Mouse (Mus musculus): ENCODE measurements around the gene Ddx25. TPM values are rescaled to one million over a fixed set of nuclear protein-coding genes. Genes with fewer than 3 reads are reported as not detected.

Ddx25 gene
- total and polyA plus RNA-seq, 3 experiments = 0.33 to 0.85 (median 0.44) TPM

GRCm38 (mm10) chr9:35535110-35535509 lies 23.2 kb downstream of the Ddx25 start:
- H3K79me2 ChIP-seq (replicated peaks; ENCODE audit: control insufficient read depth, extremely low read depth, insufficient read depth, poor library complexity, severe bottlenecking) = no peaks in the 10 kb centered on the region
- H3K4me2 ChIP-seq (ENCODE audit: insufficient read depth, low read depth, poor library complexity, severe bottlenecking) = no peak overlapping the region
- no peak overlapping the region for H3K4me3 ChIP-seq (replicated peaks in 1 of 3; ENCODE audit: low read depth in 2 of 3, low read length in 2 of 3, poor library complexity in 1 of 3)
- no peaks in the 10 kb centered on the region for H3K27me3 ChIP-seq (replicated peaks)
- no peaks in the 10 kb centered on the region for H3K36me3 ChIP-seq (replicated peaks in 1 of 2; ENCODE audit: control insufficient read depth in 1 of 2, insufficient read depth in 1 of 2, low read length in 1 of 2)
- peaks cover 6 to 32% of the 10 kb centered on the region in 2 experiments; a peak in 3 of 4 replicates for H3K4me1 ChIP-seq (ENCODE audit: control insufficient read depth in 1 of 2, insufficient read depth in 2 of 2)
- H3K9me3 ChIP-seq (replicated peaks; ENCODE audit: low read length) = no peaks in the 10 kb centered on the region
- dilution Hi-C loops (cut with MboI; ENCODE audit: extremely low pct_ligation_motif_present, extremely low pct_unique_long_range_greater_than_20kb, low sequenced_read_pairs) (loop anchor here (25.0 kb wide), 1 partner anchor 248 kb away; no protein-coding TSS in a partner anchor), in situ Hi-C loops (cut with MboI; ENCODE audit: low pct_ligation_motif_present, low pct_unique_long_range_greater_than_20kb, low sequenced_read_pairs) (loop anchor here (25.0 kb wide), 1 partner anchor 498 kb away; no protein-coding TSS in a partner anchor)
- H3K9ac ChIP-seq (ENCODE audit: insufficient read depth, low read depth) = no peak overlapping the region
- TF ChIP-seq SMC3 (IDR thresholded peaks at IDR 0.05; ENCODE audit: low read depth, low read length) (peak; percentile 85), MEF2A (IDR thresholded peaks at IDR 0.05; ENCODE audit: borderline replicate concordance, low read depth, low read length) (no peak), BHLHE40 (IDR thresholded peaks at IDR 0.05; ENCODE audit: low read depth, low read length) (no peak), CTCF (conservative IDR thresholded peaks at IDR 0.05 in 1 of 2, IDR thresholded peaks at IDR 0.05 in 1 of 2; ENCODE audit: low read depth in 2 of 2, low read length in 2 of 2) (peak; percentile 56 to 85), RAD21 (IDR thresholded peaks at IDR 0.05; ENCODE audit: low read depth, low read length) (peak; percentile 84), ZC3H11A (IDR thresholded peaks at IDR 0.05; ENCODE audit: low read depth, low read length) (peak; percentile 22), ZNF384 (IDR thresholded peaks at IDR 0.05; ENCODE audit: low read depth, low read length) (no peak)
- H3K27ac ChIP-seq (ENCODE audit: insufficient read depth, low read depth) = no peak overlapping the region
- peak; percentile 65 for DNase-seq (ENCODE audit: extremely low read depth)

- Histone ChIP-seq H3K9ac (ENCODE audit: insufficient read depth, low read depth) (no peak overlapping the region), H3K4me3 (replicated peaks in 1 of 3; ENCODE audit: low read depth in 2 of 3, low read length in 2 of 3, poor library complexity in 1 of 3) (no peak overlapping the region), H3K27me3 (replicated peaks) (no peaks in the 10 kb centered on the region), H3K9me3 (replicated peaks; ENCODE audit: low read length) (no peaks in the 10 kb centered on the region), H3K79me2 (replicated peaks; ENCODE audit: control insufficient read depth, extremely low read depth, insufficient read depth, poor library complexity, severe bottlenecking) (no peaks in the 10 kb centered on the region), H3K4me2 (ENCODE audit: insufficient read depth, low read depth, poor library complexity, severe bottlenecking) (no peak overlapping the region), H3K27ac (ENCODE audit: insufficient read depth, low read depth) (no peak overlapping the region), H3K4me1 (ENCODE audit: control insufficient read depth in 1 of 2, insufficient read depth in 2 of 2) (peaks cover 6 to 20% of the 10 kb centered on the region in 2 experiments; a peak in 3 of 4 replicates), H3K36me3 (replicated peaks in 1 of 2; ENCODE audit: control insufficient read depth in 1 of 2, insufficient read depth in 1 of 2, low read length in 1 of 2) (no peaks in the 10 kb centered on the region)
- dilution Hi-C loops (cut with MboI; ENCODE audit: extremely low pct_ligation_motif_present, extremely low pct_unique_long_range_greater_than_20kb, low sequenced_read_pairs) (loop anchor here (25.0 kb wide), 1 partner anchor 246 kb away; no protein-coding TSS in a partner anchor), in situ Hi-C loops (cut with MboI; ENCODE audit: low pct_ligation_motif_present, low pct_unique_long_range_greater_than_20kb, low sequenced_read_pairs) (loop anchor here (5.0 to 25.0 kb wide), 2 partner anchors 251 to 496 kb away; no protein-coding TSS in a partner anchor)
- DNase-seq (ENCODE audit: extremely low read depth) = no peak
- TF ChIP-seq MAFK (IDR thresholded peaks at IDR 0.05; ENCODE audit: insufficient replicate concordance, low read length) (no peak), CTCF (conservative IDR thresholded peaks at IDR 0.05 in 1 of 2, IDR thresholded peaks at IDR 0.05 in 1 of 2; ENCODE audit: low read depth in 2 of 2, low read length in 2 of 2) (no peak), RCOR1 (conservative IDR thresholded peaks at IDR 0.05; ENCODE audit: low read depth, low read length) (no peak), MXI1 (IDR thresholded peaks at IDR 0.05; ENCODE audit: low read depth, low read length) (no peak)
Observed at GRCm38 (mm10) chr9:35533266-35533665, 25.1 kb downstream of the Ddx25 start.

- in situ Hi-C loops (cut with MboI; ENCODE audit: low pct_ligation_motif_present, low pct_unique_long_range_greater_than_20kb, low sequenced_read_pairs) = loop anchor here (5.0 to 25.0 kb wide), 2 partner anchors 247 to 492 kb away; no protein-coding TSS in a partner anchor
- H3K9me3 ChIP-seq (replicated peaks; ENCODE audit: low read length) = no peaks in the 10 kb centered on the region
- H3K4me3 ChIP-seq (replicated peaks in 1 of 3; ENCODE audit: low read depth in 2 of 3, low read length in 2 of 3, poor library complexity in 1 of 3) = no peak overlapping the region
- no peak for DNase-seq (ENCODE audit: extremely low read depth)
- no peak overlapping the region for H3K27ac ChIP-seq (ENCODE audit: insufficient read depth, low read depth)
- peaks cover 0 to 1% of the 10 kb centered on the region in 2 experiments; a peak in 2 of 4 replicates for H3K4me1 ChIP-seq (ENCODE audit: control insufficient read depth in 1 of 2, insufficient read depth in 2 of 2)
- H3K36me3 ChIP-seq (replicated peaks in 1 of 2; ENCODE audit: control insufficient read depth in 1 of 2, insufficient read depth in 1 of 2, low read length in 1 of 2) = no peaks in the 10 kb centered on the region
- dilution Hi-C loops (cut with MboI; ENCODE audit: extremely low pct_ligation_motif_present, extremely low pct_unique_long_range_greater_than_20kb, low sequenced_read_pairs) = loop anchor here (25.0 kb wide), 1 partner anchor 242 kb away; no protein-coding TSS in a partner anchor
- no peak for TF ChIP-seq MEF2A (IDR thresholded peaks at IDR 0.05; ENCODE audit: borderline replicate concordance, low read depth, low read length)
- no peaks in the 10 kb centered on the region for H3K79me2 ChIP-seq (replicated peaks; ENCODE audit: control insufficient read depth, extremely low read depth, insufficient read depth, poor library complexity, severe bottlenecking)
- H3K27me3 ChIP-seq (replicated peaks) = no peaks in the 10 kb centered on the region
- H3K9ac ChIP-seq (ENCODE audit: insufficient read depth, low read depth) = no peak overlapping the region
- H3K4me2 ChIP-seq (ENCODE audit: insufficient read depth, low read depth, poor library complexity, severe bottlenecking) = no peak overlapping the region
Observed at GRCm38 (mm10) chr9:35529796-35530195, 28.5 kb downstream of the Ddx25 start.
